Mouse (Mus musculus) ovary, adult 10 weeks (tissue): ENCODE results near the gene Lrch4. TPM values are rescaled to one million over a fixed set of nuclear protein-coding genes. Genes with fewer than 3 reads are reported as not detected.

Source experiments
- polyA plus RNA-seq: library from polyadenylated mRNA; stranded (reverse); fragments of 350-450 nt; fragmentation: Illumina TruSeq; extraction: RNeasy Lipid Tissue Mini Kit (QIAGEN cat#74804); gene quantifications from one replicate; pipeline ENCODE4 v1.2.3, GENCODE M21; 2014

Lrch4 gene
- 0.37 TPM for polyA plus RNA-seq

DNA sequence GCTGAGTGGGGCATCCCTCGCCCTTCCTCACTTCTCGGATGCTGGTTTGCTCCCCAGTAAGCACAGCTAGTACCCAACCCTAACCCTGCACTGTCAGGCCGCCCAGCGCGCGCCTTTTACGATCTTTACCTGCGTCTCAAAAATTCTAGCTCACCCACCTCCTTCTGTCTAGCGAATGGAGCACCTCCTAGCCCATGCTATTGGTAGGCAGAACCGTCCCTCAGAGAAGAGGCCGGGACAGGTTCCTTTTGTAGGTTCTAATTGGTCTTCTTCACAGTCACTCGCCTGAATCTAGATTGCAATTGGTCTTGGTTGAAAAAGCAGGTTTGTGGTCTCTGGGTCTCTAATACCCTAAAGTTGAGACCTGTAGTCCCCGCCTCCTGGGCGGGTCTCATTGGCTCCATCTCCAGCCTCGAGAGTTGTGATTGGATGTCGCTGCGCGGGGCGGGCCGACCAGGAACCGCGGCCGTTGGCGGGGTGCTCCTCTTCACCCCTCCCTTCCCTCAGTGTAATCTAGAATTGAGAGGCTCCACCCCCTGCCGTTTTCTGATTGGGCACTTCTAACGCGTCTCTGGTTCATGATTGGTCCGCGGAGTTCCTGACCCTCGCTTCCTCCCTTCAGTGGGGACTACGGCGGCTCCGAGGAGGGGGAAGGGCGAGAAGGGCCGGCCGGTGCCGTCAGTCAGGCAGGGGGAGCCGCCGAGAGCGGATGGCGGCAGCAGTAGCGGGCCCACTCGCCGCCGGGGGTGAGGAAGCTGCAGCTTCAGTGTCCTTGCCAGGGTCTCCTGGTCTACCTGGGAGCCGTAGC lies at the start of gene Lrch4, which contains the start of the genes Fbxo24 and Gm20605:
Gene Lrch4 (plus strand): TSS at position 624 of the 808 bp plus-strand sequence.
Gene Fbxo24 (minus strand): TSS at position 505 of the 808 bp plus-strand sequence.
Gene Gm20605 (plus strand): TSS at position 678 of the 808 bp plus-strand sequence.

DNA sequence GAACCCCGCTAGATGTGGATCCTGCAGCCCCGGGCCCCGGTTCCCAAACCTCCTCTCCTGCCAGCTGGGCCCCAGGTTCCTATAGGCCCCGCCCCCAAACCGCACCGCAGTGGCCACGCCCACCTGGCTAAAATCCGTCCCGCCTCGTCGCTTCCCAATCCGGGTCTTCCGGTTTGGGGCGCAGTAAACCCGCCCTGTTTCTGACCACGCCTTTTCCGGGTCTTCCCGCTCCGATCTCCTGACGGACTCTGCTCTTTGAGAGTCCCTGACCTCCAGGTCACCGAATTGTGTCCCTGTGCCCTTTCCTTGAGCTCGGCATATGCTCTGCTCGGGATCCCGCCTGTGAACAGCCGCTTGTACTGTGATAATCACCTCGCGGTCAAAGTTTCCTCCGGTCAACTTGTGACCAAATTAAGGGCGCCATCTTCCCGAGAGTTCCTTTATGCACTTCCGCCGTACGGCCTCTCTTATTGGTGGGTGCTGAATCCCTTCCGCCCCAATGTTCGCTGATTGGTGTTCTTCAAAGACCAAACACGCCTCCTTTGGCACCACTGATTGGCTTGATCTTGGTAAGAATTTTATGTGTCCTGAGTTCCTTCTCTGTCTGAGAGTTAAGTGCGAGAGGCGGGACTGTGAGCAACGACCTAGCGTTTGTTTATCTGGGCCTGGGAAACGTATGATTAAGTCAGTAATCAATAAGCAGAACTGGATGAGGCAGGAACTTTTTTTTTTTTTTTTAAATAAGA lies 28.1 kb upstream of the Lrch4 start, which contains the start of gene Mospd3:
Gene Mospd3 (minus strand): TSS at position 440 of the 746 bp plus-strand sequence.

DNA sequence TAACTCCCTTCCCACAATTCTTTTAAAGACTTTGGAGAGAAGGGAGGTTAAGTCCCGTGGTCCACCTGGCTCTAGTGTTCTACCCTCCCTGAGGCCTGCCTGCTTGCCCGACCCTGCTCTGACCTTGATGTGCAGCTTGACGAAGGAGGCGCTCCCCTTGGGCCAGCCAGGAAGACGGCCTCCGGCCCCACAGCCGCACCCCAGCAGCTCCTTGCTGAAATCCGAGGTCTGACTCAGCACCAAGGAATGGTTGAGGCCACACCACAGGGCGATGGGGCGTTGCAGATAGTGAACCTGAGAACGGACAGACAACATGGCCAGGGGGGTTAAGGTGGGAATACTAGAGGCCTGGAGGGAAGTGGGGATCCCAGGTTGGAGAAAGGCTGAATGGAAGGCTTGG lies 15.4 kb upstream of the Lrch4 start, which contains the start of gene Pcolce:
Gene Pcolce (minus strand): TSS at position 235 of the 400 bp plus-strand sequence.

DNA sequence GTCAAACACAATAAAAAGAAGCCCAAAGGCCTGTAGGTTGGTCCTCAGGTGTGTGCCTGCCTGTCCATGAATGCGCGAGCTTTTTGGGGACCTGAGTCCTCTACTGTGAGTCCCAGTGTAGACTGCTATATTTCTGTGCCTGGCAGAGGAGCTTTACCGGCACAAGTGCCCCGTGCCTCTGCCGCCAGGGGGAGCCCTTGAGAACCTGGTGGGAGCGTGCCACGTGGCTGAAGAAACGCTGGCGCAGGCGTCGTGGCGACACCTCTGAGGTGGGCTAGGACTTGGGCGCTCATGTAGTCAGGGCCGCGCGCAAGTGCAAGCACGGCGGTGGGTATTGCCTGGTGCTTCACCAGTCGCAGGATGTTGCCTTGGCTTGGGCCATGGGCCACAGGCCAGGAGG lies 12.1 kb downstream of the Lrch4 start, which contains the start of gene Sap25:
Gene Sap25 (plus strand): TSS at position 281 of the 400 bp plus-strand sequence.

DNA sequence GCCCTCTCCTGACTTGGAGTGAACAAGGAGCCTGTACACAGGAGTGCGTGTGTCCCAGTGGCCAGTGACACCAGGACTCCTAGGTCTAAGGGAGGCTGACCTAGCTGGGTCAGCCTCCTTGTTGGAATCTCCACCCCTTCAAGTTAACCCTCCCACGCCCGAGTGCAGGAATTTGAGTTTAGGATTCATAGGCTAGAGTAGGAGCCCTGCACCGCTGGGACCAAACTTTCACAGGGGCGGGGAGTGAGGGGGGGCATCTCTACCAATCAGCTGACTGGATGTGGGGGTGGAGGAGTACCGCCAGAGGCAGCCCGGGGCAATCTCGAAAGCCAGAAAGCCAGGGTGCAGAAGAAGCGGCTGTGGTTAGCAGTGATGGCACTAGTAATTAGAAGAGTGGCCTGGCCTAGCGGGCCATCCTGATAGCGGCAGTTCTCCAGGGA lies 16.8 kb downstream of the Lrch4 start, which contains the start of gene Irs3:
Gene Irs3 (minus strand): TSS at position 63 of the 440 bp plus-strand sequence.

GRCm38 (mm10) chr5:137684294-137685123 lies 55.6 kb downstream of the Lrch4 start, which contains the start of gene Agfg2:
Agfg2 (minus strand) TSS chr5:137684726.

Other genes starting within 250 kb of the Lrch4 start
- not detected for gene Zan, start 152.1 kb upstream of the Lrch4 start, polyA plus RNA-seq
- not detected for gene Pop7, start 126.6 kb upstream of the Lrch4 start, polyA plus RNA-seq
- 2.0 TPM for gene Gigyf1, start 110.6 kb upstream of the Lrch4 start, polyA plus RNA-seq
- not detected for gene Epo, start 95.9 kb upstream of the Lrch4 start, polyA plus RNA-seq
- 0.46 TPM for gene Gnb2, start 95.6 kb upstream of the Lrch4 start, polyA plus RNA-seq
- not detected for gene Actl6b, start 75.6 kb upstream of the Lrch4 start, polyA plus RNA-seq
- gene Tfr2, start 59.3 kb upstream of the Lrch4 start, polyA plus RNA-seq = not detected
- gene Mospd3, start 28.1 kb upstream of the Lrch4 start, polyA plus RNA-seq = not detected
- gene Pcolce, start 15.3 kb upstream of the Lrch4 start, polyA plus RNA-seq = 12.5 TPM
- gene Fbxo24, start 119 bp upstream of the Lrch4 start, polyA plus RNA-seq = not detected
- not detected for gene Gm20605, start 54 bp downstream of the Lrch4 start, polyA plus RNA-seq
- gene Sap25, start 12.2 kb downstream of the Lrch4 start, polyA plus RNA-seq = not detected
- not detected for gene Irs3, start 16.6 kb downstream of the Lrch4 start, polyA plus RNA-seq
- 7.5 TPM for gene Agfg2, start 55.6 kb downstream of the Lrch4 start, polyA plus RNA-seq
- gene Nyap1, start 112.5 kb downstream of the Lrch4 start, polyA plus RNA-seq = not detected
- 0.86 TPM for gene Tsc22d4, start 116.6 kb downstream of the Lrch4 start, polyA plus RNA-seq
- 2.3 TPM for gene Ppp1r35, start 149.7 kb downstream of the Lrch4 start, polyA plus RNA-seq
- 13.7 TPM for gene Mepce, start 158.5 kb downstream of the Lrch4 start, polyA plus RNA-seq
- gene Zcwpw1, start 158.7 kb downstream of the Lrch4 start, polyA plus RNA-seq = 6.6 TPM
- 0.46 TPM for gene Pilra, start 207.2 kb downstream of the Lrch4 start, polyA plus RNA-seq
- not detected for gene Pilrb1, start 229.0 kb downstream of the Lrch4 start, polyA plus RNA-seq
- 0.86 TPM for gene Pilrb2, start 242.7 kb downstream of the Lrch4 start, polyA plus RNA-seq